Mouse (Mus musculus) right cerebral cortex, postnatal 4 days (tissue): ENCODE measurements around the gene Pbx1.
A peak's percentile ranks its signal among the peaks of the same experiment; 100 is the strongest.

Experiments
- DNase-seq: peaks from one replicate; pipeline ENCODE4 v3.0.0-alpha.2; 2022

The Pbx1 gene

GRCm38 (mm10) chr1:168215896-168216747 lies 215.9 kb downstream of the Pbx1 start:
- DNase-seq, result peak; percentile 70

DNA sequence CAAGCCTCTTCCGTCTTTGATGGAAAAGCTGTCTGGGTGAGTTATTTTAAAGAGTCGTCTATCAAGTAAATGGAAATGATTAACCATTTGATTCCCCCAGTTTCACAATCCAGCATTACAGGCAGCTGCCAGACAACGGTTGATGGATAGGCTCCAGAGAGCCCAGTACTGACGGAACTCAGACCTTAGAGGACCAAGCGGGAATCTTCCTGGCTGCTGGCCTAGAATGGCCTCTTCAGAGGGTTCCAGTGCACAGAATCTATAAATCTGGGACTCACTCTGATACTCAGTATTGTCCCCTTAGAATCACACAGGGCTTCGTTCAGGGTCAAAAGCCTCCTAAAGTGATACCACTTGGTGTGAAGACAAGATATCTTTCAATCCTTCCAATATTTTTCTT lies 216.6 kb downstream of the Pbx1 start:
- no peak for DNase-seq

- DNase-seq, result peak; percentile 83
Observed at GRCm38 (mm10) chr1:168214040-168214443, 218.0 kb downstream of the Pbx1 start.

- no peak for DNase-seq
Observed at GRCm38 (mm10) chr1:168213595-168213994, 218.5 kb downstream of the Pbx1 start.

- no peak for DNase-seq
Observed at GRCm38 (mm10) chr1:168210401-168210800, 221.7 kb downstream of the Pbx1 start.

GRCm38 (mm10) chr1:168200570-168201156 lies 231.4 kb downstream of the Pbx1 start:
- no peak for DNase-seq

DNA sequence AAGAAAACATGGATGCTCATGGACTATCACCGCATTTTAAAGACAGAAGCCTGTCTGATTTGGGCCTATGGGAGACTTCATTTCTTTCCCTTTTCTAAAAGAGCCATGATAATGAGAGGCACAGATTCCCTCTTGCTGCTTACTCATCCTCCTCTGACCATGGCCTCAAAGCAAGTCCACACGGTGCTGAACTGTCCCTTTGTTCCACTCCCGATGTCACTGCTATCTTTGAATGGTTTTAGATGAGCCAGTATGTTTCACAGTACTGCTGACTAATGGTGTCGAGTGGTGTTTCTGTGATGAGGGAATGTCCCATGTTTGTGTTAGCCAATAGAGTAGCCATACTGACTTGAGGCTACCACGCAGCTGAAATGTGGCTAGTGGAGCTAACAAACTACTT lies 233.8 kb downstream of the Pbx1 start:
- no peak for DNase-seq

- DNase-seq, result no peak
Observed at GRCm38 (mm10) chr1:168197908-168198258, 234.2 kb downstream of the Pbx1 start.

- no peak for DNase-seq
Observed at GRCm38 (mm10) chr1:168197195-168197907, 234.7 kb downstream of the Pbx1 start.

- no peak for DNase-seq
Observed at GRCm38 (mm10) chr1:168193364-168193763, 238.7 kb downstream of the Pbx1 start.

- DNase-seq, result no peak
Observed at GRCm38 (mm10) chr1:168182816-168183215, 249.3 kb downstream of the Pbx1 start.

DNA sequence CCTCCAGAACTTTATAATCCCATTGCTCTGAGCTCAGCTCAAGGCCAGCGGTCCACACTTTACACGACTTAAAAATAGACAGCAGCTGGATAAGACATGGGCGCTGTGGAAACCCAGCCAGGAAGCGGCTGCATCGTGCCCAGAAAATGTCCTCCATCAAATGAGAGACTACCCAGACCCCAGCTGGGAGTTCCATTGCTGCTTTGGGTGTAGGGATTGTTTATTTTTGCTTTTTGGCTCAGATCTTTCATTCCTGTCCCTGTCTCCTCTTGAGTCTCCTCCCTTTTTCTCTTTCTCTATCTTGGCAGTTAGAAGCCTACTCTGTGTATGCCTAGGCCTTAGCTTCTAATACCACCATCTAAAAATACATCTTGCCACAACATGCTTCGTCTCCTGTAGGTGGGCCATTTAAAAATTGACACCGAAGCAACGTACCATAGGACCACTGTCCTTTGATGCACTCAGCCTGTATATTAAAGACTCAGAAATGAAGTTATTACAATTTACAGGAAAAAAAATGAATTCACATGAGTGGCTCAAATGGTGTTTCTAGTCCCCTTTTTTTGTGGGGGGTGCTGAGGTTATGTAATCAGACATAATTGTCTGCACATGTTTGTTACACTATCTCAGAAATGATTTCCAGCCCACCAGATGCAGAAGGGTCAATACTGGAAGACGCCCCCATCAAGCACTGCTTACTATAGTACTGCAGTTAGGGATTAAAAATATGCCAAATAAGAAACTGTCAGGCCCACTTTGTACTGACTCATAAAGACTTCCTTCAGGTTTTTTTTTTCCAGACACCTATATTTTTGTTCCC lies 251.2 kb downstream of the Pbx1 start:
- peak; percentile 48 for DNase-seq

DNA sequence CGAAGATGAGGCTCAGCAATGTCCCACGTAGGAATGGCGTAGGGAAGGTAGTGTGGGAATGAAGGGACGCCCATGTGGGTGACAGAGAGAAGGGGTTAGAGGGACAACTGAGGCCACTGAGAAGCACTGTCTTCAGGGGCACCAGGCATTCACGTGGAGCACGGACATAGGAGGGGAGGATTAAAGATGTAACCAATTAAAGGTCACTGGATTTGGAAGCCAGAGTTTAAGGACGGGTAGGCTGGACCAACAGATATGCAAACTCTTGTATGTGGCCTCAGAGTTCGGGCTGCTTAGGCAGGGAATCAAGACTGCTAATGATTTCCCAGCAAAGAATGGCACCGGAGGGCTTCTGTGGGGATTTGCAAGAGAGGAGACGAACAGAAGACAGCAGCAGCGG lies 252.4 kb downstream of the Pbx1 start:
- no peak for DNase-seq

DNA sequence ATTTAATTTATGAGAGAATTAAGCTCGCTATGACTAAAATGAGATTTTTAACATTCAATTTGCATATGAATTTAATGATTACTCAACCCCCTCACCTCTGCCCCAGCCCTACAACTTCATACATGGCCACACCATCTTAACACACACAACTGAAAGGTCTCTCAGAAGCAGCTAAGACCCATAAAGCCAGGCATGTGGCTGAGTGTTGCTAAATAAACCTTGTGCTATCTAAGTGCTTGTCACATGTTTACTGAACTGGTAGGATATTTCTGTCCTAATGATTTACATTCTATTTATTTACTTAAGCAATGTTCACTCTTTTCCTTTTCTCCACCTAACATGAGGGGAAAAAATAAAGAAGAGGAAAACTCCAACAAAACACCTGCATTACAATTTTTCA lies 253.5 kb downstream of the Pbx1 start:
- no peak for DNase-seq

DNA sequence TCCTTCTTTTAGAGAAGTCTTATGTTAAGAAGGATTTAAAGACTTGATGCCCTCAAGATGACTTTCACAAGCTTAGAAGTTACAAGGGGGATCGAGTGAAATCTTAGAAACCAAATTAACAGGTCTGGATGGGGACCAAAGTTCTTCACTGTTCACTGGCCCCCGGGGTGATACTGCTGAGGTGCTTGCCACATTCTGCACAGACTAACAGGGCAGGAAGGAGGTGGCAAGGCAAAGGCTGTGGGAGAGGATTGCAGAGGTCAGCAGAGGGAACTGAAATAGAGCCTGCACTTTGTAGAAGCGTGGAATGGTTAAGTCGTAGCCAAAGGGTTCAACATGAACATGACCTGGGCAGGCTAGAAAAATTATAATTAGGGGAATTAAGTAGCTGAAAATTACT lies 256.5 kb downstream of the Pbx1 start:
- DNase-seq, result no peak

GRCm38 (mm10) chr1:168169791-168170190 lies 262.3 kb downstream of the Pbx1 start:
- DNase-seq, result no peak

DNA sequence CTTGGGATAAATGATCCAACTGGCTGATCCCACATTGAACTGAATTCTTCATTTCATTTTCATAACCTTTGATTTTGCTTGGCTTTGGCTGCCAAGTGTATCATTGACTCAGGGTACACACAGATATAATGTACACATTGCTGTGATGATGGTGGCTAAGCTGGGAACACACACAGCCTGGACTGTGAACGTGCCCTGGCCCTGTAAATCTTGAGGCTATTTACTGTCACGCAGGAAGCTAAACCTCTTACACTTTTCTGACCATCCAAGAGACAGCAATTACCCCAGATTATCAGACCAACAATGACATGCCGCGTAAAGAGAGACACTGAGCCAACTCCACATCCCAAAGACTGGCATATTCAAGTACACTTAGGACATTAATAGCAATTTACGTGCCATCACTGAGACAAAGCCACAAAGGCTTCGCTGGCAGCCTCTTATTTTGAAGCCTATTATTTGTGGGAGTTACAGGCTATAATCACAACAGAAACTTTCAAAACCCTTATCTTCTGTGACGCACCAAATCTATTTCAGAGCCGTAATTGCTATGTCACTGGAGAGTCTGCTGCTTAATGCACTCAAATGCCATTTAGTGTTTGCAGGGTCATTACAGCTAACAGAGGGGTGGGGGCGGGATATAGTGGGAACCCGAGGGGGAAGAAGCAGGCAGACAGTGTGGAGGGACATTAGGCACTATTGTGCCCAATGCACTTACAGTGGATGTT lies 262.9 kb downstream of the Pbx1 start:
- no peak for DNase-seq

GRCm38 (mm10) chr1:168167781-168168180 lies 264.3 kb downstream of the Pbx1 start:
- DNase-seq, result no peak

GRCm38 (mm10) chr1:168166841-168167240 lies 265.2 kb downstream of the Pbx1 start:
- DNase-seq, result no peak

- no peak for DNase-seq
Observed at GRCm38 (mm10) chr1:168164945-168165344, 267.1 kb downstream of the Pbx1 start.

GRCm38 (mm10) chr1:168163521-168164233 lies 268.4 kb downstream of the Pbx1 start:
- DNase-seq, result no peak
